Mouse (Mus musculus): ENCODE results near the gene Atp11a.

GRCm38 (mm10) chr8:12728644-12729043 lies 28.2 kb upstream of the Atp11a start:
- TF ChIP-seq CTCF (IDR thresholded peaks at IDR 0.05) (no peak), EP300 (IDR thresholded peaks at IDR 0.05) (peak; percentile 66)

All from lung, postnatal 0 days (tissue).